Mouse (Mus musculus): ENCODE measurements around the gene Rdm1. TPM values are rescaled to one million over a fixed set of nuclear protein-coding genes. Genes with fewer than 3 reads are reported as not detected.

The Rdm1 gene
- polyA plus RNA-seq, 1 experiment from 2014 or later = 9.4 TPM

DNA sequence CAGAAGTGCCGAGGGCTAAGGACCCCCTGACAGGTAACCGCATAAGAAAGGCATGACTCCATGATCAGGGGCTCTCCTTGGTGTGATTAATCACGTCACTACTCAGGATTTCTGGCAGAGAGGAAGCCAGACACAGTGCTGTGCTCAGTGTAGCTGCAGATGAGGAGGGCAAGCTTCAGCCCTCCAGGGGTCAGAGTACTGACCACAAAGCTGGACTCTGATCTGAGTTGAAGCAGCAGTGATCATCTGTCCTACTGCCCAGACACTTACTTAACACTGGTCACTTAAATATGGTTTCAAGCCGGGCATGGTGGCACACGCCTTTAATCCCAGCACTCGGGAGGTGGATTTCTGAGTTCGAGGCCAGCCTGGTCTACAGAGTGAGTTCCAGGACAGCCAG is 34.2 kb downstream of the Rdm1 start:
- ATAC-seq (ENCODE audit: low read depth) = no peak
- no peak overlapping the region for H3K4me3 ChIP-seq (ENCODE audit: low read depth, low read length)
- no peaks in the 10 kb centered on the region for H3K4me1 ChIP-seq (ENCODE audit: control insufficient read depth, insufficient read depth, low read length)
- H3K27ac ChIP-seq (ENCODE audit: low read depth, low read length) = no peak overlapping the region
- no peak overlapping the region for H3K4me2 ChIP-seq (ENCODE audit: low read depth, low read length)
- no peaks in the 10 kb centered on the region for H3K9me3 ChIP-seq (ENCODE audit: control insufficient read depth, low read length)
- WGBS = 81% methylated on average over 7 of the region's 7 CpGs
- H3K27me3 ChIP-seq (ENCODE audit: control insufficient read depth, insufficient read depth, low read length) = no peaks in the 10 kb centered on the region
- H3K9ac ChIP-seq (replicated peaks; ENCODE audit: low read depth, low read length) = no peak overlapping the region
- no peaks in the 10 kb centered on the region for H3K36me3 ChIP-seq (ENCODE audit: control insufficient read depth, insufficient read depth, low read length)

DNA sequence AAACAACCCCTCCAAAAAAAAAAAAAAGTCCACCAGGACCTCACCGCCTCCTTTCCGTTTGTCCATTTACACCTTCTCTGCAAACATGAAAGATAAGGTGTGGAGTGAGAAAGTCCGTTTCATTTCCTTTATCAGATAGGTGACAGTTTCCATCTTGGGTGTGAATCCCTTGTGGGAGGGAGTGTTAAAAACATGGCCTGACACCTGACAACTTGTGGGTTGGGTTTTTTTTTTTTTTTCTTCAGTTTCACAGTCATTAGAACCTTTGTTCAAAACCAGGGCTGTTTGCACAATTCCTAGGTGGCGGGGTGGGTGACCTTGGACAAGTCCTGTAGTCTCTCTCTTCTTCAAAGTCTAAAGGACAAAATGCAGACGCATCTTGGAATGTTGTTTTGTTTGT is 34.8 kb downstream of the Rdm1 start:
- WGBS = 71% methylated on average over 5 of the region's 5 CpGs
- no peak overlapping the region for H3K27ac ChIP-seq (ENCODE audit: low read depth, low read length)
- H3K4me1 ChIP-seq (ENCODE audit: control insufficient read depth, insufficient read depth, low read length) = no peaks in the 10 kb centered on the region
- no peak for ATAC-seq (ENCODE audit: low read depth)
- no peaks in the 10 kb centered on the region for H3K27me3 ChIP-seq (ENCODE audit: control insufficient read depth, insufficient read depth, low read length)
- H3K36me3 ChIP-seq (ENCODE audit: control insufficient read depth, insufficient read depth, low read length) = no peaks in the 10 kb centered on the region
- H3K4me3 ChIP-seq (ENCODE audit: low read depth, low read length) = no peak overlapping the region
- no peak overlapping the region for H3K9ac ChIP-seq (replicated peaks; ENCODE audit: low read depth, low read length)
- H3K9me3 ChIP-seq (ENCODE audit: control insufficient read depth, low read length) = no peaks in the 10 kb centered on the region
- no peak overlapping the region for H3K4me2 ChIP-seq (ENCODE audit: low read depth, low read length)

GRCm38 (mm10) chr11:101663229-101664027 is 36.4 kb downstream of the Rdm1 start:
- Histone ChIP-seq H3K4me2 (ENCODE audit: low read depth, low read length) (no peak overlapping the region), H3K4me1 (ENCODE audit: control insufficient read depth, insufficient read depth, low read length) (no peaks in the 10 kb centered on the region)
- no peak for ATAC-seq (ENCODE audit: low read depth)

GRCm38 (mm10) chr11:101664825-101665635 is 38.0 kb downstream of the Rdm1 start, which contains the start of gene Arl4d:
Gene Arl4d, plus strand, starts transcription at chr11:101665541.
- no peaks in the 10 kb centered on the region for H3K9me3 ChIP-seq (ENCODE audit: control insufficient read depth, low read length)
- 7% methylated on average over 34 of the region's 34 CpGs for WGBS

More at GRCm38 (mm10) chr11:101663229-101664027, 36.4 kb downstream of the Rdm1 start:
- Histone ChIP-seq H3K9ac (replicated peaks; ENCODE audit: low read depth, low read length) (no peak overlapping the region), H3K36me3 (ENCODE audit: control insufficient read depth, insufficient read depth, low read length) (no peaks in the 10 kb centered on the region), H3K27ac (ENCODE audit: low read depth, low read length) (no peak overlapping the region), H3K9me3 (ENCODE audit: control insufficient read depth, low read length) (no peaks in the 10 kb centered on the region), H3K27me3 (ENCODE audit: control insufficient read depth, insufficient read depth, low read length) (no peaks in the 10 kb centered on the region), H3K4me3 (ENCODE audit: low read depth, low read length) (no peak overlapping the region)
- 63% methylated on average over 11 of the region's 11 CpGs for WGBS

DNA sequence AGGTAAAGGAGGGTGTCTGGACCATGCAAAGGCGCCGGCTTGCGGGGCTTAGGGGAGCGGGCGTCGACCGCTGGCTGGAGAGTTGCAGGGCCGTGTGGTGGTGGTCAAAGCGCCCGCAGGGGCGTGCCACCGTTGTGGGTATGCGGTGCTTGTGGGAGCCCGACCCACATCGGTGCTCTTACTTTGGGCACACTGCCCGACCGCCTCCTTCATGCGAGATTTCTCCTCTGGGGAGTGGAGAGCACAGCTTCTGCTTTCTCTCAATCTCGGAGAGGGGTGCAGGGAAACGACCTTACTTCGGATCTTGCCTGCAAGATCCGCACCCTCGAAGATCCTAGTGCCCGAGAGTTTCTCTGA is 38.6 kb downstream of the Rdm1 start:
- no peak for ATAC-seq (ENCODE audit: low read depth)
- Histone ChIP-seq H3K4me3 (ENCODE audit: low read depth, low read length) (peak overlapping the region; percentile 48), H3K9ac (replicated peaks; ENCODE audit: low read depth, low read length) (peak overlapping the region; percentile 63), H3K4me2 (ENCODE audit: low read depth, low read length) (peak overlapping the region; percentile 69), H3K4me1 (ENCODE audit: control insufficient read depth, insufficient read depth, low read length) (no peaks in the 10 kb centered on the region), H3K27ac (ENCODE audit: low read depth, low read length) (peak overlapping the region; percentile 83), H3K36me3 (ENCODE audit: control insufficient read depth, insufficient read depth, low read length) (no peaks in the 10 kb centered on the region), H3K9me3 (ENCODE audit: control insufficient read depth, low read length) (no peaks in the 10 kb centered on the region), H3K27me3 (ENCODE audit: control insufficient read depth, insufficient read depth, low read length) (no peaks in the 10 kb centered on the region)
- WGBS = 2% methylated on average over 24 of the region's 24 CpGs

More at GRCm38 (mm10) chr11:101664825-101665635, 38.0 kb downstream of the Rdm1 start, which contains the start of gene Arl4d:
- Histone ChIP-seq H3K4me2 (ENCODE audit: low read depth, low read length) (peak within 1 kb of the TSS; percentile 69), H3K27ac (ENCODE audit: low read depth, low read length) (peak within 1 kb of the TSS; percentile 83), H3K4me3 (ENCODE audit: low read depth, low read length) (peak within 1 kb of the TSS; percentile 48), H3K27me3 (ENCODE audit: control insufficient read depth, insufficient read depth, low read length) (no peaks in the 10 kb centered on the region), H3K9ac (replicated peaks; ENCODE audit: low read depth, low read length) (peak within 1 kb of the TSS; percentile 63), H3K4me1 (ENCODE audit: control insufficient read depth, insufficient read depth, low read length) (no peaks in the 10 kb centered on the region), H3K36me3 (ENCODE audit: control insufficient read depth, insufficient read depth, low read length) (no peaks in the 10 kb centered on the region)
- ATAC-seq (ENCODE audit: low read depth) = peak; percentile 95

- WGBS = 77% methylated on average over 28 of the region's 28 CpGs
- peak overlapping the region; percentile 19 for H3K4me3 ChIP-seq (ENCODE audit: low read depth, low read length)
These were observed 39.8 kb downstream of the Rdm1 start for GRCm38 (mm10) chr11:101666626-101667345.

GRCm38 (mm10) chr11:101667871-101668532 is 41.0 kb downstream of the Rdm1 start:
- no peaks in the 10 kb centered on the region for H3K9me3 ChIP-seq (ENCODE audit: control insufficient read depth, low read length)
- ATAC-seq (ENCODE audit: low read depth) = no peak
- H3K4me1 ChIP-seq (ENCODE audit: control insufficient read depth, insufficient read depth, low read length) = no peaks in the 10 kb centered on the region
- 59% methylated on average over 14 of the region's 14 CpGs for WGBS
- H3K9ac ChIP-seq (replicated peaks; ENCODE audit: low read depth, low read length) = no peak overlapping the region
- no peaks in the 10 kb centered on the region for H3K27me3 ChIP-seq (ENCODE audit: control insufficient read depth, insufficient read depth, low read length)
- peak overlapping the region; percentile 69; the same call in 1 of the 2 replicates for H3K4me2 ChIP-seq (ENCODE audit: low read depth, low read length)
- no peaks in the 10 kb centered on the region for H3K36me3 ChIP-seq (ENCODE audit: control insufficient read depth, insufficient read depth, low read length)
- peak overlapping the region; percentile 22; the same call in 1 of the 2 replicates for H3K27ac ChIP-seq (ENCODE audit: low read depth, low read length)
- H3K4me3 ChIP-seq (ENCODE audit: low read depth, low read length) = no peak overlapping the region

More at GRCm38 (mm10) chr11:101666626-101667345, 39.8 kb downstream of the Rdm1 start:
- Histone ChIP-seq H3K27me3 (ENCODE audit: control insufficient read depth, insufficient read depth, low read length) (no peaks in the 10 kb centered on the region), H3K27ac (ENCODE audit: low read depth, low read length) (no peak overlapping the region), H3K9me3 (ENCODE audit: control insufficient read depth, low read length) (no peaks in the 10 kb centered on the region), H3K4me2 (ENCODE audit: low read depth, low read length) (peak overlapping the region; percentile 69), H3K9ac (replicated peaks; ENCODE audit: low read depth, low read length) (peak overlapping the region; percentile 22; the same call in 1 of the 2 replicates), H3K4me1 (ENCODE audit: control insufficient read depth, insufficient read depth, low read length) (no peaks in the 10 kb centered on the region), H3K36me3 (ENCODE audit: control insufficient read depth, insufficient read depth, low read length) (no peaks in the 10 kb centered on the region)
- ATAC-seq (ENCODE audit: low read depth) = no peak

GRCm38 (mm10) chr11:101668546-101669261 is 41.7 kb downstream of the Rdm1 start:
- 41% methylated on average over 13 of the region's 13 CpGs for WGBS
- ATAC-seq (ENCODE audit: low read depth) = no peak
- Histone ChIP-seq H3K4me3 (ENCODE audit: low read depth, low read length) (no peak overlapping the region), H3K36me3 (ENCODE audit: control insufficient read depth, insufficient read depth, low read length) (no peaks in the 10 kb centered on the region), H3K27ac (ENCODE audit: low read depth, low read length) (peak overlapping the region; percentile 22; the same call in 1 of the 2 replicates), H3K4me1 (ENCODE audit: control insufficient read depth, insufficient read depth, low read length) (no peaks in the 10 kb centered on the region), H3K27me3 (ENCODE audit: control insufficient read depth, insufficient read depth, low read length) (no peaks in the 10 kb centered on the region), H3K4me2 (ENCODE audit: low read depth, low read length) (peak overlapping the region; percentile 69; the same call in 1 of the 2 replicates), H3K9me3 (ENCODE audit: control insufficient read depth, low read length) (no peaks in the 10 kb centered on the region), H3K9ac (replicated peaks; ENCODE audit: low read depth, low read length) (no peak overlapping the region)
